Mouse (Mus musculus) lung, embryonic 16.5 days (tissue): ENCODE data around the gene Pglyrp4. TPM values are rescaled to one million over a fixed set of nuclear protein-coding genes. Genes with fewer than 3 reads are reported as not detected.
"Not testable (repeated sequence)": the region's sequence is repeated elsewhere in the genome, so short reads cannot be mapped to it uniquely, and the experiment has no call there.

ENCODE experiments used
- ATAC-seq: fragments of 200-750 bp; cut with Nextera tagmentation; 2 replicates; pipeline ENCODE4 v1.8.0; 2017; ENCODE audit warnings: low read depth, mild to moderate bottlenecking, moderate library complexity
- H3K27ac ChIP-seq: fragments of 300-500 bp; sonication (generic); 2 replicates; pipeline ENCODE4 v1.5.1; 2014; ENCODE audit warnings: mild to moderate bottlenecking, control low read depth, low read length
- H3K27me3 ChIP-seq: fragments of 300-500 bp; sonication (generic); 2 replicates; pipeline ENCODE4 v1.6.1; 2014; ENCODE audit warnings: low read depth, low read length, mixed read lengths; ENCODE audit not compliant: control insufficient read depth, insufficient read depth
- H3K36me3 ChIP-seq: fragments of 300-500 bp; sonication (generic); 2 replicates; pipeline ENCODE4 v1.6.1; 2014; ENCODE audit warnings: low read length; ENCODE audit not compliant: control insufficient read depth, insufficient read depth
- H3K4me1 ChIP-seq: fragments of 300-500 bp; sonication (generic); replicated peaks from 2 replicates; pipeline ENCODE4 v1.6.1; 2014; ENCODE audit warnings: low read length, mixed read lengths; ENCODE audit not compliant: control insufficient read depth, insufficient read depth
- H3K4me2 ChIP-seq: fragments of 300-500 bp; sonication (generic); 2 replicates; pipeline ENCODE4 v1.6.1; 2014; ENCODE audit warnings: low read depth, low read length, control low read depth
- H3K4me3 ChIP-seq: fragments of 300-500 bp; sonication (generic); 2 replicates; pipeline ENCODE4 v1.5.1; 2014; ENCODE audit warnings: mild to moderate bottlenecking, low read length, control low read depth
- H3K9ac ChIP-seq: fragments of 300-500 bp; sonication (generic); 2 replicates; pipeline ENCODE4 v1.6.1; 2014; ENCODE audit warnings: low read length, control low read depth
- H3K9me3 ChIP-seq: fragments of 300-500 bp; sonication (generic); 2 replicates; pipeline ENCODE4 v1.6.1; 2016; ENCODE audit warnings: low read length; ENCODE audit not compliant: control insufficient read depth
- WGBS: fragments of 180-500 bp; shearing (Covaris S2); extraction: QIAGEN DNeasy Blood & Tissue Kit; methylation state at CpG from one replicate; pipeline ENCODE4 v1.1.7; 2014; 5-methylcytosine and 5-hydroxymethylcytosine counted together
- polyA plus RNA-seq: library from polyadenylated mRNA; unstranded; fragments of >200 nt; fragmentation: Nextera tagmentation; extraction: Ambion mirVana; gene quantifications from 2 replicates; pipeline ENCODE4 v1.2.1, GENCODE M21; 2015

Pglyrp4 gene
- polyA plus RNA-seq, 1 experiment from 2014 or later: not detected

DNA sequence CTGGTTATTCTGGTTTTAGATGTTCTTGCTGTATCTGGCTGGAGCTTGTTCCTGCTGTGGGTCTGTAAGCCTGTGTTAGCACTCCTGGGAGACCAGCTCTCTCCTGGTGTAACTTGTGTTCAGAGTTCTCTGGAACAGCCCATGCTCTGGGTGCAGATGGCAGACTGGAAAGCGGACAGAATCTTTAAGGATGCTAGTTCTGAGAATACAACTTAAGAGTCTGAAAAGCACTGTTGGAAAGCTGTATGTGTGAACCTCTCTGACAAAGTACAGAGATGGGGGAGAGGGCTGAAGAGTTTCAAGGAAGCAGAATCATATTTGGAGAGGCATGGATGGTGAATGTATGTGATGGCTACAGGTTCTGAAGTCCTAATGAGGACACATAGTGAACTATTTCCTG is 23.0 kb downstream of the Pglyrp4 start:
- no peak for ATAC-seq
- 93% methylated on average over 1 of the region's 1 CpGs for WGBS
- no peak overlapping the region for H3K4me3 ChIP-seq
- H3K27ac ChIP-seq: no peak overlapping the region
- H3K36me3 ChIP-seq: no peaks in the 10 kb centered on the region
- H3K4me1 ChIP-seq: no peaks in the 10 kb centered on the region
- no peaks in the 10 kb centered on the region for H3K9me3 ChIP-seq
- no peak overlapping the region for H3K4me2 ChIP-seq
- H3K9ac ChIP-seq: no peak overlapping the region
- H3K27me3 ChIP-seq: no peaks in the 10 kb centered on the region

DNA sequence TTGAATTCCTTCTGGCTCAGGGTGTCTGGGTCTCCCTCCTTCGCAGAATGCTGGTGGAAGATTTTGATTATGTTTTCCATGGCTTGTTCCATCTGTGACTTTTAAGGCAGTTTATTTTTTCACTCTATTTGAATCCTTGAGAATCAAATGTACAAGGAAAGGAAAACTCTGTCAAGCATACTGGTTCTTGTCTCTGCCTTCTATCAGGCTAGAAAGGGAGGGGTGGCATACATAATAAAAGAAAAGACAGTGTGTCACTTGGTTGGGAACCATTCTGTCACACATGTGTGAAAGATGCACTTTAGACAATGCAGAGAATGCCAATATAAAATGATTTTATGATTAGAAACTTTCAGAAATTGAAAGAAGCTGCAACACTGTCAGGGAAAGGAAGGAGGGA is 51.1 kb downstream of the Pglyrp4 start, which contains the start of gene Gm5849:
Gene Gm5849, minus strand, starts transcription at position 101 of the 400 bp plus-strand sequence.
- not testable (repeated sequence) for H3K36me3 ChIP-seq, H3K9ac ChIP-seq, ATAC-seq, H3K27ac ChIP-seq, H3K4me1 ChIP-seq, H3K27me3 ChIP-seq, H3K4me2 ChIP-seq, H3K4me3 ChIP-seq, H3K9me3 ChIP-seq
- WGBS: 78% methylated on average over 1 of the region's 1 CpGs

Other genes with a start within 250 kb of the Pglyrp4 start
- 86.4 and 88.5 TPM in 2 replicates for gene Snapin, start 235.9 kb upstream of the Pglyrp4 start, polyA plus RNA-seq
- 118 and 125 TPM in 2 replicates for gene Chtop, start 217.4 kb upstream of the Pglyrp4 start, polyA plus RNA-seq
- gene S100a1, start 212.5 kb upstream of the Pglyrp4 start, polyA plus RNA-seq: 59.3 and 73.2 TPM in 2 replicates
- 59.1 and 63.3 TPM in 2 replicates for gene S100a13, start 212.5 kb upstream of the Pglyrp4 start, polyA plus RNA-seq
- 11.7 and 16.4 TPM in 2 replicates for gene S100a14, start 200.1 kb upstream of the Pglyrp4 start, polyA plus RNA-seq
- gene S100a16, start 189.7 kb upstream of the Pglyrp4 start, polyA plus RNA-seq: 241 and 257 TPM in 2 replicates
- gene S100a3, start 166.3 kb upstream of the Pglyrp4 start, polyA plus RNA-seq: 0.25 and 1.1 TPM in 2 replicates
- not detected in 2 replicates for gene S100a2, start 136.7 kb upstream of the Pglyrp4 start, polyA plus RNA-seq
- not detected in 2 replicates for gene Gm42674, start 125.0 kb upstream of the Pglyrp4 start, polyA plus RNA-seq
- gene S100a4, start 123.1 kb upstream of the Pglyrp4 start, polyA plus RNA-seq: 12.1 and 12.8 TPM in 2 replicates
- not detected in 2 replicates for gene S100a5, start 118.4 kb upstream of the Pglyrp4 start, polyA plus RNA-seq
- 184 and 203 TPM in 2 replicates for gene S100a6, start 114.0 kb upstream of the Pglyrp4 start, polyA plus RNA-seq
- gene S100a7a, start 72.9 kb upstream of the Pglyrp4 start, polyA plus RNA-seq: 0.11 and 0.21 TPM in 2 replicates
- gene S100a8, start 57.9 kb upstream of the Pglyrp4 start, polyA plus RNA-seq: 27.3 and 53.3 TPM in 2 replicates
- 13.1 and 32.2 TPM in 2 replicates for gene S100a9, start 31.2 kb upstream of the Pglyrp4 start, polyA plus RNA-seq
- gene Gm5849, start 51.0 kb downstream of the Pglyrp4 start, polyA plus RNA-seq: not detected in 2 replicates